Mouse (Mus musculus) lung, embryonic 14.5 days (tissue): ENCODE measurements at regions not wholly inside any gene's neighbourhood (a gene's known extent, or its start where the extent isn't known, plus 50 kb on each side); places are given as distances from the start of the nearest gene placed in this dataset.

Experiments used
- ATAC-seq: fragments of 200-750 bp; cut with Nextera tagmentation; 2 replicates; pipeline ENCODE4 v1.8.0; 2017; ENCODE audit warnings: mild to moderate bottlenecking, moderate TSS enrichment, moderate library complexity; ENCODE audit not compliant: insufficient read depth
- DNase-seq: peaks from one replicate; pipeline ENCODE4 v3.0.0-alpha.2; 2015
- H3K27ac ChIP-seq: fragments of 300-500 bp; sonication (generic); 2 replicates; pipeline ENCODE4 v1.5.1; 2014; ENCODE audit warnings: low read depth, mild to moderate bottlenecking, moderate library complexity
- H3K27me3 ChIP-seq: fragments of 300-500 bp; sonication (generic); 2 replicates; pipeline ENCODE4 v1.6.1; 2014; ENCODE audit warnings: low read length, control low read depth; ENCODE audit not compliant: insufficient read depth
- H3K36me3 ChIP-seq: fragments of 300-500 bp; sonication (generic); 2 replicates; pipeline ENCODE4 v1.6.1; 2014; ENCODE audit warnings: control low read depth; ENCODE audit not compliant: insufficient read depth
- H3K4me1 ChIP-seq: fragments of 300-500 bp; sonication (generic); 2 replicates; pipeline ENCODE4 v1.6.1; 2014; ENCODE audit warnings: antibody characterized with exemption, control low read depth; ENCODE audit not compliant: insufficient read depth
- H3K4me2 ChIP-seq: fragments of 300-500 bp; sonication (generic); 2 replicates; pipeline ENCODE4 v1.6.1; 2014; ENCODE audit warnings: mild to moderate bottlenecking
- H3K4me3 ChIP-seq: fragments of 300-500 bp; sonication (generic); 2 replicates; pipeline ENCODE4 v1.5.1; 2014; ENCODE audit warnings: low read depth, low read length
- H3K9ac ChIP-seq: fragments of 300-500 bp; sonication (generic); 2 replicates; pipeline ENCODE4 v1.6.1; 2014
- H3K9me3 ChIP-seq: fragments of 300-500 bp; sonication (generic); 2 replicates; pipeline ENCODE4 v1.6.1; 2016; ENCODE audit warnings: low read depth, low read length, control low read depth
- CTCF ChIP-seq: IDR thresholded peaks from 2 replicates; pipeline ENCODE4 v1.5.1; 2016; ENCODE audit warnings: antibody characterized with exemption, low read depth
- WGBS: fragments of 180-500 bp; shearing (Covaris S2); extraction: QIAGEN DNeasy Blood & Tissue Kit; methylation state at CpG from one replicate; pipeline ENCODE4 v1.1.7; 2014; 5-methylcytosine and 5-hydroxymethylcytosine counted together

DNA sequence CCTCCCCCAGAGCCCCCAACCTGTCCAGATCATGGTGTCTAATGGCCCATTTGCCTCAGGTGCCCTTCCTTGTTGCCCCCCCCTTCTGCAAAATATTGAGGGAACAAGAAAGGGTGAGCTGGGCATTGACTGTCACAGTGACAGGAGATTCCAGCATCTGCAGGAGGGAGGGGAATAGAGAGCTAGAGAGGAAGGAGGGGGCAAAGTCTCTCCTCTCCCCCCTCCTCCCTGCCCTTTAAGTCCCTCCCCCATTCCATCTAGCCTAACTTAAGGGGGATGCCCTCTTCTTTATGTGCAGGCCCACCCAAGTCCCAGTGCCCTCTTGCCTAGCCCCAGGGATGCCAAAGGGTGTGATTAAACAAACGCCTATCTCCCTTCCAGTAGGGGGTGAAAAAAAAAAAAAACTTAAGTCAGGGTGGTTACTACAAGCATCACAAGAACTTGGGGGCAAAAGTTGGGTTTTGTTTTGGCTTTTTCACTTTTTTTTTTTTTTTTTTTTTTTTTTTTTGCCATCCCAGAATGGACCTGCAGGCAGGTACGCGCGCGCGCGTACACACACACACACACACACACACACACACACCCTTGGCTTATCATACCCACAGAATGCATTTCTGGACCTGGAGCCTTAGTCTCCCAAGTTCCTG lies 84.8 kb upstream of the Hsd17b12 start:
- no peak overlapping the region for H3K27ac ChIP-seq
- TF ChIP-seq CTCF: no peak
- 3% methylated on average over 7 of the region's 7 CpGs for WGBS
- H3K9me3 ChIP-seq: no peaks in the 10 kb centered on the region
- no peaks in the 10 kb centered on the region; the same call in 1 of the 2 replicates for H3K4me1 ChIP-seq
- ATAC-seq (no peak), DNase-seq (no peak)
- no peak overlapping the region for H3K9ac ChIP-seq
- H3K4me3 ChIP-seq: peak overlapping the region; percentile 11; the same call in 1 of the 2 replicates
- peaks cover 99% of the 10 kb centered on the region for H3K27me3 ChIP-seq
- H3K4me2 ChIP-seq: no peak overlapping the region
- H3K36me3 ChIP-seq: no peaks in the 10 kb centered on the region

DNA sequence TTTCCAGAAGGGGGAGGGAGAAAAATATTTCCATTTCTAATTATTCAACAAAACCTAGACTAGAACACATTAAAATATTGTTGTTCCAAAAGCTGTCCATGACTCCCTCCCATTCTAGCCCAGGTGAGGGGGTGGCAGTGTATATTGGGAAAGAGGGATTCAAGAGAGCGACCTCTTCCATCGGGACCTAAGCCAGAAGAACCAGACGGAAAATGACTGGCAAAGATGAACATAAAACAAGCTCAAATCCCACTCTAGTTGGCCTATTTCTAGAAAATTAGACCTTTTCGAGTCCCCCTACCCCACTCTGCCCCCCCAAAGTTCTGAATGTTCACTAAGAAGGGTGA lies 84.3 kb upstream of the Hsd17b12 start:
- TF ChIP-seq CTCF: no peak
- H3K27me3 ChIP-seq: peaks cover 95% of the 10 kb centered on the region
- ATAC-seq (no peak), DNase-seq (no peak)
- H3K4me3 ChIP-seq: peak overlapping the region; percentile 27
- H3K4me2 ChIP-seq: no peak overlapping the region; the same call in 1 of the 2 replicates
- no peaks in the 10 kb centered on the region for H3K36me3 ChIP-seq
- WGBS: 7% methylated on average over 4 of the region's 4 CpGs
- H3K4me1 ChIP-seq: no peaks in the 10 kb centered on the region; the same call in 1 of the 2 replicates
- no peaks in the 10 kb centered on the region for H3K9me3 ChIP-seq
- H3K9ac ChIP-seq: no peak overlapping the region
- no peak overlapping the region for H3K27ac ChIP-seq

DNA sequence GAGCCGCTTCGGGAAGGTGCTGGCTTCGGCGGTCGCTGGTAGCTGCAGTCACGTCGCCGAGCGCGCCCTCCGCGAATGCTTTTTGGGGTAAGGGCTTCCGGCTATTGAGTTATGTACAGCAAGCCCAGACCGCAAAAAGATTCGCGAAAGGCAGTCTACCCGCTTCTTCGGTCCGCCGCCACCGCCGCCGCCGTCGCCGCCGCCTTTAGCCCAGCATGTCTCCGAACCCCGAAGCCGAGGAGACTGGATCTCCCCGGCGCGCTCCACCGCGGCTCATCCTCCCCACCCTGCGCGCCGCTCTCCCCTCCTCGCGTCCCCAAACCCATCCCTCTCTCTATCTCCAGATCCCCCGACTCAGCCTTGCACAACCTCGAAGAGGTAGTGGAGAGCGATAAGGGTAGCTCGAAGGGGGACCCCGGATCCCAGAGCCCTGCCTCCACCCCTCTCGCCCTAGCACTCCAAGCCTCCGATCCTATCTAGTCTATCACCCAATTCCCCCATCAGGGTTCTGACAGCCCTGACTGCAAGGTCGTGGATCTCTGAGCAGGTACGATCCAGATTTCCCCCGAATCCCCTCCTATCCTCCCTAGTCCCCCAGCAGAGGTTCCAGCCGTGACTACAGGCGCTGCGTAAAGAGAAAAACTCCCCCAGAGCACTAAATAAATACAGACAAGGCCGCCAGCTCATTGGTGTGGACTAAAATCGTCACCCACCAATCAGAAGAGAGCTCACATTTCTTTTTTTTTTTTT lies 83.7 kb upstream of the Hsd17b12 start:
- H3K4me2 ChIP-seq: peak overlapping the region; percentile 59
- H3K9ac ChIP-seq: no peak overlapping the region
- peak overlapping the region; percentile 27 for H3K4me3 ChIP-seq
- DNase-seq (peak; percentile 46), ATAC-seq (no peak)
- no peak for TF ChIP-seq CTCF
- H3K4me1 ChIP-seq: no peaks in the 10 kb centered on the region; the same call in 1 of the 2 replicates
- under 1% methylated on average over 53 of the region's 55 CpGs for WGBS
- peaks cover 90% of the 10 kb centered on the region for H3K27me3 ChIP-seq
- H3K9me3 ChIP-seq: no peaks in the 10 kb centered on the region
- no peaks in the 10 kb centered on the region for H3K36me3 ChIP-seq
- no peak overlapping the region for H3K27ac ChIP-seq

DNA sequence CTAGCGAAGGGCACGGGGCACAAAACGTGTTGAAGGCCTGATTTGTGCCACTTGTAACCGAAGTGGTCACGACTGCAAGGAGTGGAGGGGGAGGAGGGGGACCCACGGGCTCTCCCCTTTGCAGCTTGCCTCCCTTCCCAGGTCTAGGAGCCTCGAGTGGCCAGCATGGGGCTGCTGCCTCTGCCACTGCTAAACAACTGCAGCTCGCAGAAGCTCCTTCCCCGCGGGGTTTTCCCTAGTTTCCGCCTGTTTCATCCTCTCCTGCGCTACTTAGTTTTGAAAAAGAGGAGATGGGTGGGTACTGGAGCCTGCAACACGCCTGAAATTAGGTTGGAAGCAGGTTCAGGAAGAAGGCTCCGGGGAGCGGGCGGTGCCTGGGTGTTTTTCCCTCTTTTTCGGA lies 82.6 kb upstream of the Hsd17b12 start:
- DNase-seq: no peak
- no peaks in the 10 kb centered on the region; the same call in 1 of the 2 replicates for H3K4me1 ChIP-seq
- H3K4me2 ChIP-seq: peak overlapping the region; percentile 59; the same call in 1 of the 2 replicates
- H3K4me3 ChIP-seq: no peak overlapping the region
- ATAC-seq: no peak
- TF ChIP-seq CTCF: no peak
- 2% methylated on average over 17 of the region's 17 CpGs for WGBS
- peaks cover 79% of the 10 kb centered on the region for H3K27me3 ChIP-seq
- H3K9me3 ChIP-seq: no peaks in the 10 kb centered on the region
- H3K27ac ChIP-seq: no peak overlapping the region
- no peaks in the 10 kb centered on the region for H3K36me3 ChIP-seq
- no peak overlapping the region for H3K9ac ChIP-seq

DNA sequence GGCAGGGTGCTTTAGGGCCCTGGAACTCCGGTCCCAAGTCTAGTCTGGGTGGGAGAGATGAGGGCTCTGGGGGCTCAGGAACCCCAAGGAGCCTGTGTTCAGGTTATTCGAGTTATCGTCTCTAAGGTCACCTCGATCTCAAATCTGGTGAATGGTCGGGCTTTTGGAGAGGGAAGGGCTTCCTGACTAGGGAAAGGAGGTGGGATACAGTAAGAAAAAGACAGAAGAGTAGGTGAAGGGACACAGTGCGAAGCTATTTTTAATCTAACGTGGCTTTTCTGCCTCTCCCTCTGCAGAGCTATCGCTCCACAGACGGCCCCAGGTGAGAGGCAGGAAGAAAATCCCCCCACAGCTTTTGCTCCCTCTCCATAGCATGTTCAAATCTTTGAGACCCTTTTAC lies 81.8 kb upstream of the Hsd17b12 start:
- no peak for DNase-seq

DNA sequence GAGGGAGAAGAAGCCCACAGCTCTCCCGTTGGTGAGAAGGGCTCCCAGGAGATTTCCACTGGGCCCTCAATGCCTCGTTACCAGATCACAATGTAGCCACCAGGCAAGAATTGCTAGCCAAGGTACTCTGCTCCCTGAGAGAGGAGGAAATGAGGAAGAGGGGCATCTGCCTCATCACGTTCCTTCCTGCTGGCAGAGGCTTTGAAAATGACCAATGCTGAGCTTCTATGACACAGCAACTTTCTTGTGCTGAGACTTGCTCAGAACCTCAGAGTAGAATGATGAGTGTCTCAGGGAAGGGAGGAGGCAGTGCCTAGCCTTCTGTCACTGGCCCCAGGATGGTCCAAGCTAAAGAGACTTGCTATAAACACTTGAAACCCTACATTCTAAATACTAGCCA lies 78.7 kb upstream of the Hsd17b12 start:
- Histone ChIP-seq H3K4me2 (no peak overlapping the region), H3K27me3 (peaks cover 40% of the 10 kb centered on the region), H3K4me3 (no peak overlapping the region), H3K9ac (no peak overlapping the region), H3K27ac (no peak overlapping the region), H3K9me3 (no peaks in the 10 kb centered on the region), H3K4me1 (no peaks in the 10 kb centered on the region), H3K36me3 (no peaks in the 10 kb centered on the region)
- 29% methylated on average over 3 of the region's 3 CpGs for WGBS
- TF ChIP-seq CTCF: no peak
- DNase-seq: no peak
- no peak for ATAC-seq

More for the DNA sequence above, 81.8 kb upstream of the Hsd17b12 start:
- no peaks in the 10 kb centered on the region; the same call in 1 of the 2 replicates for H3K4me1 ChIP-seq
- no peak for ATAC-seq
- H3K27me3 ChIP-seq: peaks cover 71% of the 10 kb centered on the region
- H3K4me3 ChIP-seq: no peak overlapping the region
- WGBS: 14% methylated on average over 9 of the region's 9 CpGs
- TF ChIP-seq CTCF: no peak
- no peak overlapping the region for H3K27ac ChIP-seq
- H3K4me2 ChIP-seq: no peak overlapping the region
- H3K9ac ChIP-seq: no peak overlapping the region
- H3K9me3 ChIP-seq: no peaks in the 10 kb centered on the region
- H3K36me3 ChIP-seq: no peaks in the 10 kb centered on the region

DNA sequence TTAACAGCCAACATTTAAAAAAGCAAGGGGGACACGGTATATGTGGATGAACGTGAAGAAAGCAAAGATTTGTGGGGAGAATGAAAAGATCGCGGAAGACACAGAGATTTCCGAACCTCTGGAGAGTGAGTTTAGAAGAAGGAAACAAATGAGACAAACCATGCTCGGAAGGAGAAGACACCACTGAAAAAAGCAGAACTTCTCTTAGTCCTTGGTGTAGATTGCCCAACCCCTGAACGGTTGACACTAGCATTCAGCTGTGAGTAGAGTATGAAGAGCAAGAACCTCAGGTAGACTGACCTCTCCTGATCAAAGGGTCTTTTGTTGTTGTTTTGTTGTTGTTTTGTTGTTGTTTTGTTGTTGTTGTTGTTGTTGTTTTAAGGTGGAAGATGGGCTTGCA lies 75.8 kb upstream of the Hsd17b12 start:
- 86% methylated on average over 7 of the region's 7 CpGs for WGBS
- DNase-seq: no peak
- no peaks in the 10 kb centered on the region for H3K36me3 ChIP-seq
- H3K27me3 ChIP-seq: peaks cover 11% of the 10 kb centered on the region
- no peak for ATAC-seq
- no peak overlapping the region for H3K4me2 ChIP-seq
- no peak overlapping the region for H3K9ac ChIP-seq
- no peak for TF ChIP-seq CTCF
- H3K4me1 ChIP-seq: no peaks in the 10 kb centered on the region
- no peak overlapping the region for H3K27ac ChIP-seq
- H3K9me3 ChIP-seq: no peaks in the 10 kb centered on the region
- no peak overlapping the region for H3K4me3 ChIP-seq
